Mouse (Mus musculus): Measurements from ENCODE around the gene Nav3.

Gene Nav3

DNA sequence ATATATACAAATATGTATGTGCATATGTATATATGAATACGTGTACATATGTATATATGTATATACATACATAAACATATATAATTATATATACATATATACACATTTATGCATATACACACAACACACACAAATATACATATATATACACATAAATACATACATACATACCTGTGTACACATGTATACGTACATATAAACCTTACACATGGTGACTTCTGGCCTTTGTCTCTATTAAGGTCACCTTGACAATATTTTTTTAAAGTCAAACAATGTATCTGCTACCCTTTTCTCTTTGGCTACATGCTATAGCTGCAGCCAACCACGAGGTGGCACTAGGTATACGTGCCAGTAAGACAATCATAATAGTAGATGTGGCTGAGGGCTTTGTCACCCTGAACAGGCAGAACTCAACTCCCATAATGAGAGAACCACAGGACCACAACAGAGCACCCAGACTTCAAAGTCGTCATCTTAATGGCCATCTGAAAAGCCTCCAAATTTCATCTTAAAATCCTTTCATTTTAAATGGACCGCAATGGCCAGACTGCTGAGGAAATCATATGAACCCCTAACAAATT is 535.3 kb downstream of the Nav3 start:
- DNase-seq (ENCODE audit: low read depth, low spot score) = peak; percentile 83

DNA sequence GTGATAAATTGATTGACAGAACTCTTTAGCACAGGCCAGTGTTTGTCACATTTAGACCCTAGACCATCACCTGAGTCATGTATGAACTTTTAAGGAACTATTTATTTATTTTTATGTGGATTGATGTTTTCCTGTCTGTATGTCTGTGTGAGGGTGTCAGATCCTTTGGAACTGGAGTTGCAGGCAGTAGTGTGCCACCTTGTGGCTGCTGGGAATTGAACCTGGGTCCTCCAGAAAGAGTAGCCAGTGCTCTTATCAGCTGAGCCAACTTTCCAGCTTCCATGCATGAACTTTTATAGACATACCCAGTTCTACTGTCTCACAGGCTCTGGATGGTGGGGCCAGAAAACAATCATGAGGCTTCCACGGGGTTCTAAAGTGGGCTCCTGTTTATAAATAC is 536.5 kb downstream of the Nav3 start:
- DNase-seq (ENCODE audit: low read depth, low spot score) = no peak

DNA sequence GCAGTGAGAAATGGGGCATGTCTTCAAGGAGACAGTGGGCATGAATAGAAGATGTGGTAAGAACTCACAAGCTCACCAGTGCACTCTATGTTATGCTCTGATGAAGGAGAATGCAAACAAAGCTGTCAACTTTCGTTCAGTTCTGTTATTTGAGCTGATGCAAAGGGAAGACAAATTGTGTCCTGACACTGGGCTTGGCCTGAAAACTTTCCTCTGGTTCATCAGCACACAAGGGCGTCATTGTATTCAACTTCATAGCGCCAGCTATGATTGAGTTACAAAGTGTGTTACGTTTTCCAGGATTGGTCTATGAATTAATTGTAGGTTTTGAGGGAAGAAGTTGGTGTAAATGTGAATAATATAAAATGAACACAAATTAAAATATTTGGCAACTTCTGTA is 548.8 kb downstream of the Nav3 start:
- DNase-seq (ENCODE audit: low read depth, low spot score) = peak; percentile 56

DNA sequence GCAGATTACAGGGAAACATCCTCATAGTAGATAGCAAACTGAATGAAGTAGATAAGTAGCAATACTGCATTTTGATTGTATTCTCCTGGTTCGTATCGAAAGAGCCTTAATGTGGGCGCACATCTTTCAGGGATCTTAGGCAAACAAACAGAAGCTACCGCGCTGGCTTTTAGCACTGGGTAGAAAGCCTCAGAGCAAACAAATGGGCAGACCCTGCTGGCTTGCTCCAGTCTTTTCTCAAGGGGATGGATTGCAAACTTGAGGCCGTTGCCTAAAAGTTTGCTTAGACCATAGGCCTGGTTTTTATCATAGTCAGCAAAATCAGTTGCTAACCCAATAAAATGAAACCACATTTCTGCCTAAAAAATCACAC is 549.6 kb downstream of the Nav3 start:
- no peak for DNase-seq (ENCODE audit: low read depth, low spot score)

DNA sequence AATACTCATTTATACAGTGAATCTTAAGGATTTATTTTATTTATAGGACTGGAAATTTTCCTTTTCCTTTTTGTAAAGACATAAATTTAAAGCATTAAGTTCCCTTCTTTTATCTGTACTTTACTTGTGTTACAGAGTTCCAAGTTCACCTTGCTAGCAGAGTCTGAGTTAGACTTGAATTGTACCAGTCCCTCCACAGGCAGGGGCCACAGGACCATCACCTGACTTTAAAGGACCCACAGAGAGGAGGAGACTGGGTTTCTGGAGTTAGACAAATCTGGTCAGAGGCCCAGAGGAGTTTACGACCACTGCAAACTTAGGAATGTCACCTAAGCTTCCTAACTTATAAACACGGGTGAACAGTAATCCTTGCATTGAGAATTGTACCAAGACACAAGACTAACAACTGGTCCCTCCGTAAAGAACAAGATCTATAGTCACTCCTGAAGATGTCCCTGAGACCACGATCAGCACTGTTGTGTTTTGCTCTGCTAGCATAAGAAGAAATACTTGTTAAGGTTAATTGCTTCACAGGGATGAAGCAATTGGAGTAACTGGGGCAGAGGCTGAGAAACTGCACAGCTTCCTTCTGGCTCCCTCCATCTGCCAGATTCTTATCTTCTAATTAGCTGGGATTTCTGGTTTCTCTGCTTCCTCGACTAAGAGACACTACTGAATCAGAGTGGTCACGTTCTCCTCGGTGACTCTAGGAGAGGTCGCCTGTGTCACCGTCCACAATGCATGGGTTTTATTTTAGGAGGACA is 550.2 kb downstream of the Nav3 start:
- DNase-seq (ENCODE audit: low read depth, low spot score) = no peak

DNA sequence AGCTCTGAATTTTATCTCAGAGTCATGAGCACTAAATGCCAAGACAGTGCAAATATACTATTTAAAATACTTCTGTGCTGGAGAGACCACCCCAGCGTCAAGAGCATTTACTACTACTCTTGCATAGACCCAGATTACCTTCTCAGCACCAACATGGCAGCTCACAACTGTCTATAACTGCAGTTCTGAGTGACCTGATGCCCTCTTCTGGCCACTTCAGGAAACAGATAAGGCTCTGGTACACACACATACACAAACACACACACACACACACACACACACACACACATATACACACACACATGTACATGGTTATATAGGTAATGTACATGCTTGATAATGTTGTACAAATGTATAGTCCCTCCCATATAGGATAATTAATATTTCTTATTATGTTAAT is 551.2 kb downstream of the Nav3 start:
- no peak for DNase-seq (ENCODE audit: low read depth, low spot score)

DNA sequence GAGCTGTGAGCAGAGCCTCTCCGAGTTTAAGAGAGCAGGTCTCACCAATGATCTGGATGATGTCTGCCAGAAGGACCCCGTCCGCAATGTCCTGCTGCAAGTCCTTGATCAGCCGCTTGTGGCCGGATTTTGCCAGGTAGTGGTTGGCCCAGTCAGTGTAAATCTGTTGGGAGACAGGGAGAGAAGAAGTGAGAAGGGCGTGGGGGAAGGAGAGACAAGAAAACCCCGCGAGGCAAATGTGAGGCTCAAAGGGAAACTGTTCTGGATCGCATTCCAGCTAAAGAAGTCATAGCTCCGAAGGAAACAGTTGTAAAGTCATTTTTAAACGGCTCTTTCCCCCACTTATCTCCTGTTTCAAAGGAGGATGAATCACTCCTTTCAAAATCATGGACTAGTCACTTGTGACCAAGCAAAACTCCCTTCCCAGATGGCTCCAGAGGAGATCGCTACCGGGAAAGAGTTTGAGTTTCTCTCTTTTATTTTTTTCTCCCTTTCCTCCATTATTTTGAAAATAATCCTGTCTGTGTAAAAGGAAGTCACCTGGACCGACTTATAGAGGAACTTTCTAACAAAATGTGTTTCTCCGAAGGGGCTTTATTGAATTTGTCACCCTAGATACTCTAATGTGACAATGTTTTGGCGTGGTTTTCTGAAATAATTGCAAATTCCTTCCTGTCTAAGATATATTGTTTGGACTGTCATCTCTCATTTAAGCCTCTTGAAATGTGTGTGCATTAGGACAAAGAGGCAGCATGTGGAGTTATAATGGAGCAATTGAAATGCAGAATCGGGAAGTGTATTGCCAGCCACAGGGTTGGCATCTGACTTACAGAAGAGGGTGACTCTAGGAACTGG is 552.1 kb downstream of the Nav3 start:
- DNase-seq (ENCODE audit: low read depth, low spot score) = no peak

DNA sequence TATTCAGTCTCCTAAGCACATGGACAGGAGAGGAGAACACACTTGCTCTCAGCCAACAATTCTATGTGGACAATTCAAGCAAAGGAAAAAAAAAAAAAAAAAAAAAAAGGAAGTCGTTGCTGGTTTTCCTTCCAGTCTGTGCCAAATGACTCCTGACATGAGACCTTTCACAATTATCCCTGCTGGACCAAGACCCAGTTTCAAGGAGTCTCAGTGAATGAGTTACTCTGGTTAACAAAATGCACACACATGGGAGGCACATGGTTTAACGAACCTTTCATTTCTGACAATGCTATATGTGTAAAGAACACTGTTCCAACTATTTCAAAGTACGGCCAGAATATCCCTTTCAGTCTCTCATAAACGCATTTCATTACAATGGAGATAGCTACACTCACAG is 552.8 kb downstream of the Nav3 start:
- DNase-seq (ENCODE audit: low read depth, low spot score) = no peak

DNA sequence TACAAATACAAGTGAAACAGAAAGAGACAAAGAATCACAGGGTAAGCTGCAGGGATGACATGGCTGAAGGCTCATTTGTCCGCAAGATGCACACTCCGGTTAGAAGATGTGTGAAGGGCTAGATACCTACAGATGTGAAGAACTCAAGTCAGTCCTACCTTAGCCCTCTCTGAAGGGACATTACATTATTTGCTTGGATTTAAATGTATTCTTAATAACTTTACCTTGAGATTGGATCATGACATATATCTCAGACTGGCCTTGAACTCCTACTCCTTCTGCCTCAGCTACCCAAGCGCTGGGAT is 566.9 kb downstream of the Nav3 start:
- DNase-seq (ENCODE audit: low read depth, low spot score) = no peak

DNA sequence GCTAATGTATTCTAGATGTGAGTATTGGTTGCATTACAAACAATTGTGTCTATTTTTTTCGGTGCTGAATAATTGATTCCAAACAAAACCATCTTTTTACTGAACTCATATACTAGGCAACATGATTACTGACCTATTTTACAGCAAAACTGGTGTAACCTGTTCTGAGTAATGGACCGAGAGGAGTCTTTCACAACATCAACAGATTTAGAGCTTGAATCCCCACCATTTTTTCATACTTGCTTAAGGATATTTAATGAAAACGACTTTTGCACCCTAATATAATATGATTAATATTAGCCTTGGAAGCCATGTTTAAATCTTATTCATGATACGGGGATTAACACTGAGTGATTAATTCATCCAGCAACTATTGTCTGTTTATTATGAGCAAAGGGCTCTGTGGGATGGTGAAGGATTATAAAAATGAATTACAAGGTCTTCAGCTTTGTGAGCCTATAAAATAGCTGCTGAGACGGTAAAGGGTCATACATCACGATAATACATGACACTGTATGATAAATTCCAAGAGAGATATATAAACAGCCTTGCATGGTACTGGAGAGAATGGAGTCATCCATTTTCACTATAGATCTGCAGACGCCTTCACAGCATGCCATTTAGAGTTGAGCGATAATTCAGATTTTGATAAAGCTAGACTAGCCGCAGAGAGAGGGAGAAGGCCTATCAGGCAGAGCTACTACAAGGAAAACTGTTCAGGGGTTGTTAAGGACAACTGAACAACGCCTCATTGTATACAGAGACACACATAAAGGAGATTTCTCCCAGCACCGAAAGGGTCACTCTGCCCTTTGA is 567.4 kb downstream of the Nav3 start:
- DNase-seq (ENCODE audit: low read depth, low spot score) = peak; percentile 14

DNA sequence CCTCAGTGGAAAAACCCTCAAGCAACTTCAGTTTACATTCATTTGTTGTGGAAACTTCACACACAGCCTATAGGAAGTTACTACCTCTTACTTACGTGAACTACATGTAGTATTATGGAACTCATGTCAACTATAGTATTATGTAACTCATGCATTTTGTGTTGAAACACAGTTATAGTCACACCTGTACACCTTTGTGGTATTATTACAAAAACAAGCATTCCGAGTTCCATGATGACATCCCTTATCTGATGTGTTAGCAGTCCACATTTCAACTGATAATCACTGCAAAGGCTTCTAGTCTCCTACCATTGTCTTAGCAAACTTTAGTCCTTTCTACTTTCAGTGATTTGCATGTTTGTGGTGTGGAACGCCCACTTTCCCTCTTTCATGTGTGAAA is 568.8 kb downstream of the Nav3 start:
- DNase-seq (ENCODE audit: low read depth, low spot score) = no peak

DNA sequence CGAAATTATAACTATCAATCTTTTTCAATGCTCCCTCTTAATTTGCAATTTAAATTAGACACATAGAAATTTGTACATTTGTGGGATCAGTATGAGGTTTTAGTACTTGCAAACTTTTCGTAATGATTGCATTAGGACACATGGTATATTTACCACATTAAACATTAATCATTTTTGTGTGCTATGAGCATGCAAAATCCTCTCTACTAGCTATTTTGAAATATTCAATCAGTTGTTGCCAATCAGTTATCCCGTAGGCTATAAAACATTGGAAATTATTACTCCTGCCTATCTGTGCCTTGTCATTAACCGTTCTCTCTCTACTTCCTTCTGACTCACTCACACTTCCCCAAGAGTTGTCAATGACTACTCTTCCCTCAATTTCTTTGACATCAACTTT is 579.9 kb downstream of the Nav3 start:
- no peak for DNase-seq (ENCODE audit: low read depth, low spot score)

DNA sequence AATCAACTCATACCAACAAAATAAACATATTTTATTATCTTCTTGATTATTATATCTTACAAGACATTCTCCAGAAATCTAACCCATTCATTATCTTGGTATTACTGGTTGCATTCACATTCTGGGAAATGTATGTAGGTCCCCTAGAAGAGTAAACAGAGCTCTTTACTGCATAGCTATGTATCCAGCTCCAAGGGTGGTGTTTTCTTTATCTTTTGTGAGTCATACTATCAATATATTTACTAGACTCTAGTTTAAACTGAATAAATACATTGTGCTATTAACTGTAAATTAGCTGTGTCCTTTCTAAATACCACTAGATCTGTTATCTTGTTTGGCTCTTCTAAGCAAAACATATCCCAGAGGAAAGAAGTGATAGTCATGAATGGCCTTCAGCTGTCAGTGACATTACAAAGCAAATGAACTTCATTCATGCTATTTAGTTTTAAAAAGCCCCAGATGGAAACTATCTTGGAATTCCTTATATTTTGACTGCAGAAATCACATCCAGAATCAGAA is 580.6 kb downstream of the Nav3 start:
- no peak for DNase-seq (ENCODE audit: low read depth, low spot score)

DNA sequence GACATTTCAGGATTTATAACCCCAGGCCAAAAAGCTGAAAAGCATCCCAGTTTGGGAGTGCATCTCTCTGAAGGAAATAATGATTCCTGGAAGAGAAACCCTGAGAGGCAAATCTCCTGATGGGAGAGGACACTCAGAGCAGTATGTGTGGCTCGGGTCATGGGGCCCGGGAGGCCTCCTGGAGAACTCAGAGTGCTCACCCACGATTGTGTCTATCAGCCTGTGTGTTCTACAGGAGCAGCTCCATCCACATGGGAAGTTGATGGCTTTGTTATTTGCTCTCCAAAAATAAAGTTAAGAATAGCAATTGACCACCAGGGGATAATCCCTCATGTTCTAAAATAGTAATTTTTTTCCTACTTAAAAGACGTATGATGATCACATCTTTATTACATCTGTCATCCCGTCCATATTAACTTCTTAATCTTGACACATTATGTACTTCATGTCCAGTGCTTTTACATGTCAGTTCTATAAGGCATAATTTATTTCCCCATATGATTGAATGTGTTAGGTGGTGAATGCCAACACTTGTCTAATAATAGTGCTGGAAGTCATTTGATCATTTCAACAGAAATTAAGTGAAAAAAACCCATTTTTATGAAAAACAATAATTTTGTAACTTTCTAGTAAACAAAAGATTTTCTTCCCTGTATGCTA is 581.2 kb downstream of the Nav3 start:
- DNase-seq (ENCODE audit: low read depth, low spot score) = peak; percentile 26

DNA sequence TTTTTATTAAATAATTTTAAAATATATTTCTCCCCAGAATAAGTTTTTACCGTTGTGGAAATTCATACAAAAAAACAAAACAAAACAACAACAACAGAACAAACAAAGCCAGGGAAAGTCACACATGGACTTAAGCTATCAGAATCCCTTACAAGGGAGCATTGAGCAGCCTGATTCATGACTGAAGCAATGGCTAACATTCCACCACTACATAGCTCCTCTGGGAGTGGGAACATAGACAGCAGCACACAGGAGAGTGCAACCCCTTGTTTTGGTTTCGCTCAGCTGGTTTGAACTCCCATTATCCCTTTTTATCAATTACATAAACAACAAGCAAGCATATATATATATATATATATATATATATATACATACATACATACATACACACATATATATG is 589.9 kb downstream of the Nav3 start:
- DNase-seq (ENCODE audit: low read depth, low spot score) = no peak

DNA sequence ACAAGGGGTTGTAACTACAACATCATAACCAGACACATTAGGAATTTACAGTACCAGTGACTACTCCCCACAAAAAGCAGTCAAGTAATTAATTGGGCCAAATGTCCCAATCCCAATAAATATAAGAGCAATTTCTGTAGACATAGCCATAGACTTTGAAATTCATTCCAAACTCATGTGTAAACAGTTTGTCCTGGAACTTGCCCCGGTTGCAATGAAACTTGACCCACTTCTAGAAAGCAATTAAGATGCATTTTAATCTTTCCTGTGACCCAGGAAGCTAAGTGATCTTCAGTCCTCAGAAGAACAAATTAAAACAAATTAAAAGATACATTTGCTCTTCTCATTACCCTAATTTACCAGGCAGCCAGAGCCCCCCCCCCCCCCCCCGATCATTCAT is 590.6 kb downstream of the Nav3 start:
- no peak for DNase-seq (ENCODE audit: low read depth, low spot score)

DNA sequence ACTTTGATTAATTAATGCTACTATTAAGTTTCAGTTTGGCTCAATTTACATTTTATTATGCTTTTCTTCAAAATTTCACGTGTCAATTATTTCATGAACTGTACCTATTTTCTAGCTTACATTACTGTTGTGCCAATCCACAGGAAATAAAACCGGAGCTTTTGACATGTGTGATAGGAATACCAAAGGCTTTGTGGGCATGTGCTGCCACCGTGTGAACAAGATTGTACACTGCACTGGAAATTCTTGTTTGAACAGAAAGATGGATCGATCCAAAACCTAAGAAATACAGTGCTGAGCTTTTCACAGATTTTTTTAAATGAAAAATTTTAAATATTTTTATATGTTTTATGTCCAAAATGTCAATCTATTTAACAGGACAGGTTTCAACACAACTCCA is 591.3 kb downstream of the Nav3 start:
- peak; percentile 43 for DNase-seq (ENCODE audit: low read depth, low spot score)

DNA sequence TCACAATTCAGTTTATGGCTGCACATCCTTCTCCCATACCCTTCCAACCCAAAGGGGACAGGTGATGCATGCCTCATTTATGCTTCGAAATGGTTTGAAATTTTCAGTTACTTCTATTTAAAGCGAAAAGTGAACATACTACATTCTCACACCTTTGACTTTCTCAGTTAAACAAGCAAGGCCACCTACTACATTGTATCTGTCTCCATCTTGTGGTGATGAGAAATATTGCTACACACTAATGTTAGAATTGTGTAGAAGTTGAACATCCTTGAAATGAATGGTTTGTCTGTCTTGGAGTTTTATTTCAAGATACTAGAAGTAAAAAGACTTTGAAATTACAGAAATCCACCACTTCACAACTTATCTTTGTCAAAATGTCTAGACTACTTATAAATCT is 594.7 kb downstream of the Nav3 start:
- DNase-seq (ENCODE audit: low read depth, low spot score) = peak; percentile 24

DNA sequence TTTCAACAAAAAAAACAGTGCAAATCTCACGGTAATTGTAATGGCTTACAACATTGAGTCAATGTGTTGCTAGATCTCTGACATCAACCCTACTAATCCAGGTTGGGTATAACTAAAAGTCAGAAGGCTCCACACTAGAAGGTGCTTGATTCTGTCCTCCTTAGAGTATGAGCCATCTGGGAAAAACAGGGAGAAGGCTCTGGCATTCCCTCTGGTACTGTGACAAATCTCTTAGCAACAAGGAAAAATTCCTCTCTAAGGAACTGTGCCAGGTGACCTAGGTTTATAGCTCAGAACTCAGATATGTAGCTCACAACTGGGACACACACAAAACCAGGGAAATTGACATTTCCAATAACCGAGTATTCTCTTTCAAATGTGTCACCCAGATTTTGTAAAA is 597.4 kb downstream of the Nav3 start:
- DNase-seq (ENCODE audit: low read depth, low spot score) = no peak

DNA sequence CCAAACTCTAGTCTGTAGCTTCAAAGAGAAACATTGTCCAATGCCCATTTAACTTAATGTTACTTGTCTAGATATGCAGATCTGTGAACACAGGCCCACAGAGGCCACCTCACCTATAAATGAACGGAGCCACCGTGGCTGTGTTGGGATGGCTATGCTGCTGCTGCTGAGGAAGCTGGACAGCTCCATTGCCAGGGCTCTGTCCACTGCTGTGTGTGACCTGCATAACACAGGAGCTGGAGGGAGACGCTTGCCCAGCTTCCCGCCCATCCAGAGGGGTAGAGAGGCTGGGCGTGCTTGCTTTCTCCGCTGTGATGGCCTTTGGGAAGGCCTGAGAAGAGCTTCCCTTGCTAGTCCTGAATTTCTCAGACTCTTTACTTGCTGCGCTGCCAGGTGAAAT is 603.6 kb downstream of the Nav3 start:
- DNase-seq (ENCODE audit: low read depth, low spot score) = peak; percentile 29

DNA sequence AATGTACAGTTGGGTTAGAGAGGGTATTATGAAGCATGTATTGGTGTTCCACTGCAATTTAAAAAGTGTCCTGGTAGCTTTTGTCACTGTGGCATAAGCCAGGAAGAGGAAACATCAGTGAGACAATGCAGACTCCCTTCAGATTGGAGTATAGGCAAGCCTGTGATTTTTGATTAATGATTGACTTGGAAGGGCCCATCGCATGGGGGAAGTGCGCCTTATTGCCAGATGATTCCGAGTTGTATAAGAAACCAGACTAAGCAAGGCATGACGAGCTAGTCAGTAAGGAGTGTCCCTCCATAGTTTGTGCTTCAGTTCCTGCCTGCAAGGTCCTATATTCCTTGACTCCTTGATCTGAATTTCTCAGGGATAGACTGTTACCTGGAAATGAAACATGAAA is 608.4 kb downstream of the Nav3 start:
- no peak for DNase-seq (ENCODE audit: low read depth, low spot score)
